Mouse (Mus musculus) embryonic facial prominence, embryonic 10.5 days (tissue): ENCODE measurements around the gene Edc4. TPM values are rescaled to one million over a fixed set of nuclear protein-coding genes. Genes with fewer than 3 reads are reported as not detected.

Experiments
- DNase-seq: peaks from one replicate; pipeline ENCODE4 v3.0.0-alpha.2; 2017; ENCODE audit warnings: low spot score
- H3K27ac ChIP-seq: fragments of 300-500 bp; sonication (generic); replicated peaks from 2 replicates; pipeline ENCODE4 v1.5.1; 2016; ENCODE audit warnings: mild to moderate bottlenecking
- H3K27me3 ChIP-seq: fragments of 300-500 bp; sonication (generic); replicated peaks from 2 replicates; pipeline ENCODE4 v1.6.1; 2016; ENCODE audit warnings: low read depth, mild to moderate bottlenecking; ENCODE audit not compliant: poor library complexity, severe bottlenecking
- H3K36me3 ChIP-seq: fragments of 300-500 bp; sonication (generic); replicated peaks from 2 replicates; pipeline ENCODE4 v1.6.1; 2016; ENCODE audit warnings: mild to moderate bottlenecking, moderate library complexity
- H3K4me1 ChIP-seq: fragments of 300-500 bp; sonication (generic); 2 replicates; pipeline ENCODE4 v1.6.1; 2016
- H3K4me3 ChIP-seq: fragments of 300-500 bp; sonication (generic); 2 replicates; pipeline ENCODE4 v1.5.1; 2016; ENCODE audit warnings: mild to moderate bottlenecking, moderate library complexity
- H3K9me3 ChIP-seq: fragments of 300-500 bp; sonication (generic); 2 replicates; pipeline ENCODE4 v1.6.1; 2016; ENCODE audit warnings: mild to moderate bottlenecking
- WGBS: fragments of 180-500 bp; shearing (Covaris S2); methylation state at CpG from one replicate; pipeline ENCODE4 v1.1.7; 2016; 5-methylcytosine and 5-hydroxymethylcytosine counted together
- polyA plus RNA-seq: library from polyadenylated mRNA; unstranded; fragments of >200 nt; fragmentation: Nextera tagmentation; extraction: Ambion mirVana; gene quantifications from 2 replicates; pipeline ENCODE4 v1.2.1, GENCODE M21; 2016

Gene Edc4
- polyA plus RNA-seq, 1 experiment from 2014 or later, result 69.8 TPM

GRCm38 (mm10) chr8:105854715-105855216 is 25.9 kb upstream of the Edc4 start, which contains the start of gene Thap11:
Thap11 (plus strand) TSS chr8:105855132.
- Histone ChIP-seq H3K9me3 (no peaks in the 10 kb centered on the region), H3K4me1 (peaks cover 57% of the 10 kb centered on the region), H3K36me3 (peaks cover 22% of the 10 kb centered on the region), H3K27ac (peak within 1 kb of the TSS; percentile 95), H3K4me3 (peak within 1 kb of the TSS; percentile 84), H3K27me3 (no peaks in the 10 kb centered on the region)
- WGBS, result under 1% methylated on average over 43 of the region's 43 CpGs
- peak; percentile 95 for DNase-seq

- H3K4me1 ChIP-seq, result peaks cover 59% of the 10 kb centered on the region
- H3K9me3 ChIP-seq, result no peaks in the 10 kb centered on the region
- WGBS, result under 1% methylated on average over 71 of the region's 71 CpGs
These were observed 25.2 kb upstream of the Edc4 start for GRCm38 (mm10) chr8:105855248-105856167.

GRCm38 (mm10) chr8:105856168-105856835 is 24.4 kb upstream of the Edc4 start:
- Histone ChIP-seq H3K36me3 (peaks cover 20% of the 10 kb centered on the region), H3K27ac (peak overlapping the region; percentile 95), H3K4me1 (peaks cover 53% of the 10 kb centered on the region), H3K9me3 (no peaks in the 10 kb centered on the region), H3K27me3 (no peaks in the 10 kb centered on the region), H3K4me3 (peak overlapping the region; percentile 84)
- 30% methylated on average over 15 of the region's 15 CpGs for WGBS
- DNase-seq, result no peak

More at GRCm38 (mm10) chr8:105855248-105856167, 25.2 kb upstream of the Edc4 start:
- H3K4me3 ChIP-seq, result peak overlapping the region; percentile 84
- peak; percentile 69 for DNase-seq
- peak overlapping the region; percentile 95 for H3K27ac ChIP-seq
- no peaks in the 10 kb centered on the region for H3K27me3 ChIP-seq
- peaks cover 20% of the 10 kb centered on the region for H3K36me3 ChIP-seq

- peaks cover 68% of the 10 kb centered on the region for H3K4me1 ChIP-seq
- 89% methylated on average over 5 of the region's 5 CpGs for WGBS
- peaks cover 34% of the 10 kb centered on the region for H3K36me3 ChIP-seq
- H3K9me3 ChIP-seq, result no peaks in the 10 kb centered on the region
- H3K27ac ChIP-seq, result no peak overlapping the region
- DNase-seq, result no peak
- no peaks in the 10 kb centered on the region for H3K27me3 ChIP-seq
- peak overlapping the region; percentile 29; the same call in 1 of the 2 replicates for H3K4me3 ChIP-seq
These were observed 22.2 kb upstream of the Edc4 start for GRCm38 (mm10) chr8:105858495-105858894.

DNA sequence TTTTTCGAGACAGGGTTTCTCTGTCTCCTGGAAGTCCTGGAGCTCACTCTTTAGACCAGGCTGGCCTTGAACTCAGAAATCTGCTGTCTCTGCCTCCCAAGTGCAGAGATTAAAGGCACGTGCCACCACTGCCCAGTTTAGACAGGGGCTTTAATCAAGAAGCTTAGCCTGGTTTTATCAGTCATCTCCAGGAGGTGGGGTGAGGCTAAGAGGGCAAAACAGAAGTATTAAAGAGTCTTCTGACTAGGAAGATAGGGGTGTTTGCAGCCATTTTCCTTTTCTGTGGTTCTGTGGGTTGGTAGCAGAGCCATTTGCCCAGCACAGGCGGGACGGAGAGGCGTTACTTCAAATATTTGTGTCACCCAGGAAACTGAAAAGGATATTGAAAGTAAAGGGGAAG is 21.4 kb upstream of the Edc4 start:
- peaks cover 76% of the 10 kb centered on the region for H3K4me1 ChIP-seq
- H3K36me3 ChIP-seq, result peaks cover 42% of the 10 kb centered on the region
- H3K27me3 ChIP-seq, result no peaks in the 10 kb centered on the region
- no peaks in the 10 kb centered on the region for H3K9me3 ChIP-seq
- DNase-seq, result no peak
- H3K27ac ChIP-seq, result peak overlapping the region; percentile 99
- H3K4me3 ChIP-seq, result peak overlapping the region; percentile 99; the same call in 1 of the 2 replicates
- WGBS, result 83% methylated on average over 5 of the region's 5 CpGs

GRCm38 (mm10) chr8:105860143-105860981 is 20.3 kb upstream of the Edc4 start, which contains the start of gene Nutf2:
Nutf2 (plus strand) TSS chr8:105860580.
- Histone ChIP-seq H3K4me1 (peaks cover 71% of the 10 kb centered on the region), H3K36me3 (peaks cover 51% of the 10 kb centered on the region)
- under 1% methylated on average over 59 of the region's 59 CpGs for whole genome bisulfite sequencing

GRCm38 (mm10) chr8:105861951-105862350 is 18.7 kb upstream of the Edc4 start:
- DNase-seq, result peak; percentile 15
- Histone ChIP-seq H3K9me3 (no peaks in the 10 kb centered on the region), H3K36me3 (peaks cover 66% of the 10 kb centered on the region), H3K27ac (peak overlapping the region; percentile 99; the same call in 1 of the 2 replicates), H3K4me1 (peaks cover 55% of the 10 kb centered on the region), H3K27me3 (no peaks in the 10 kb centered on the region), H3K4me3 (peak overlapping the region; percentile 99)
- WGBS, result 3% methylated on average over 1 of the region's 1 CpGs

More at GRCm38 (mm10) chr8:105860143-105860981, 20.3 kb upstream of the Edc4 start, which contains the start of gene Nutf2:
- Histone ChIP-seq H3K9me3 (no peaks in the 10 kb centered on the region), H3K27me3 (no peaks in the 10 kb centered on the region), H3K27ac (peak within 1 kb of the TSS; percentile 99), H3K4me3 (peak within 1 kb of the TSS; percentile 99)
- DNase-seq, result peak; percentile 98

DNA sequence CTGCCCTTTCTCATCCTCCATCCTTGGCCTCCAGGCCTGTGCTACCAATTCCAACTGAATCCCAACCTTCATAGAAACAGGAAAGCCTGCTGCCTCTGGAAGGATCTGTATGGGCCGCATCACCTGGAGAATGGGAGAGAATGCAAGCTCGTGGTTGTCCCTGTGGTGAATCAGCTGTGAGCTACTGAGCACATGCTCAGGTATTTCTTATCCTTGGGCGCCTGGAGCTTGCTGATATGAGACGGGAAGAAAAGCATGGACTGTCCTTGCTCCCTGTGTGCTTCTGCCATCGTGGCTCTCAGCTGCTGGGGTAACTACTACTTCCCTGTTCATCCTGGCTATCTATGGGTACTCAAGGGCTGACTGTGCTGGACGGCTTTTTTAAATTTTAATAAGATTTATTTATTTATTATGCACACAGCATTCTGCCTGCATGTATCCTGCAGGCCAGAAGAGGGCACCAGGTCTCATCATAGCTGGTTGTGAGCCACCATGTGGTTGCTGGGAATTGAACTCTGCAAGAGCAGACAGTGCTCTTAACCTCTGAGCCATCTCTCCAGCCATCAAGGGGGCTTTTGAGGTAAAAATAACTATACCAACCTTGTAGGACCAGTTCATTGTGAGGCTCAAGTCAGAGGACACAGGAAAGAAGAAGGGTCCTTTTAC is 14.2 kb upstream of the Edc4 start:
- Histone ChIP-seq H3K27me3 (no peaks in the 10 kb centered on the region), H3K27ac (no peak overlapping the region), H3K36me3 (peaks cover 92% of the 10 kb centered on the region), H3K4me3 (no peak overlapping the region), H3K9me3 (no peaks in the 10 kb centered on the region), H3K4me1 (peaks cover 25% of the 10 kb centered on the region)
- no peak for DNase-seq
- WGBS, result 84% methylated on average over 6 of the region's 6 CpGs

DNA sequence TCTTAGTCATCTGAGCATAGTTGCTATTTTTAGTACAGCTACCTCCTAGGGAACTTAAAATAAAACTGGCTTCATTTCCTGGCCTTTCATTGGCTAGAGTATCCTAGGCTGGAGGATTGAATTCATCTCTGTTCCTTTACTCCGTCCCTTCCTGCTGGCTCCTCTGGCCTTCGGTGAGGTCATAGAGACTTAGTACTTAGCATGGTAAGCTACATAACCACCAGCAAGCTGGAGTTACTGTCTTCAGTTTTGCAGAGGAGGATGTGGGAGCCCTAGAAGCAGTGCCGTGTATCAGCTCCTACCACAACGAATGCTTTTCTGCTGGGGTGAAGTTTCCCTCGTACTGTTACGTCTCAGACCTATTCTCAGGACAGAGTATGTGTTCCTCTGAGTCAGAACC is 6.4 kb upstream of the Edc4 start:
- H3K9me3 ChIP-seq, result no peaks in the 10 kb centered on the region
- no peak overlapping the region for H3K27ac ChIP-seq
- peaks cover 95% of the 10 kb centered on the region for H3K36me3 ChIP-seq
- DNase-seq, result no peak
- H3K4me3 ChIP-seq, result no peak overlapping the region
- WGBS, result 91% methylated on average over 6 of the region's 6 CpGs
- H3K4me1 ChIP-seq, result no peaks in the 10 kb centered on the region
- H3K27me3 ChIP-seq, result no peaks in the 10 kb centered on the region

GRCm38 (mm10) chr8:105889756-105890465 is 9.2 kb downstream of the Edc4 start:
- DNase-seq, result no peak
- H3K27me3 ChIP-seq, result no peaks in the 10 kb centered on the region
- no peak overlapping the region for H3K27ac ChIP-seq
- peaks cover 99% of the 10 kb centered on the region for H3K36me3 ChIP-seq
- H3K9me3 ChIP-seq, result no peaks in the 10 kb centered on the region
- peaks cover 10% of the 10 kb centered on the region for H3K4me1 ChIP-seq
- no peak overlapping the region for H3K4me3 ChIP-seq
- WGBS, result 93% methylated on average over 12 of the region's 12 CpGs

- peaks cover 92% of the 10 kb centered on the region for H3K36me3 ChIP-seq
- WGBS, result 92% methylated on average over 6 of the region's 6 CpGs
- no peak for DNase-seq
- H3K27me3 ChIP-seq, result no peaks in the 10 kb centered on the region
- no peaks in the 10 kb centered on the region for H3K9me3 ChIP-seq
- peaks cover 10% of the 10 kb centered on the region for H3K4me1 ChIP-seq
- no peak overlapping the region for H3K27ac ChIP-seq
- no peak overlapping the region for H3K4me3 ChIP-seq
These were observed 10.2 kb downstream of the Edc4 start for GRCm38 (mm10) chr8:105890870-105891269.
